Mouse (Mus musculus) splenic B cell, adult 2 months (primary cell): Measurements from ENCODE around the gene Tsc1.

ENCODE experiments used
- DNase-seq: peaks from one replicate; pipeline ENCODE4 v3.0.0-alpha.2; 2011; ENCODE audit warnings: low read depth, low spot score
- H3K27me3 ChIP-seq: 2 replicates; pipeline ENCODE4 v1.6.1; 2012; ENCODE audit warnings: mild to moderate bottlenecking, low read length, moderate library complexity, mixed read lengths; ENCODE audit not compliant: control insufficient read depth, poor library complexity, insufficient read depth, severe bottlenecking
- H3K36me3 ChIP-seq: 2 replicates; pipeline ENCODE4 v1.6.1; 2012; ENCODE audit warnings: mild to moderate bottlenecking, low read length, moderate library complexity, mixed read lengths; ENCODE audit not compliant: control insufficient read depth, poor library complexity, insufficient read depth, severe bottlenecking

The Tsc1 gene

GRCm38 (mm10) chr2:28640461-28641424, at the start of gene Tsc1:
TSS of gene Tsc1 (plus strand) at chr2:28641228.
- Histone ChIP-seq H3K27me3 (no peaks in the 10 kb centered on the region), H3K36me3 (no peaks in the 10 kb centered on the region)
- peak; percentile 98 for DNase-seq

- H3K27me3 ChIP-seq, result no peaks in the 10 kb centered on the region
- no peaks in the 10 kb centered on the region for H3K36me3 ChIP-seq
- DNase-seq, result no peak
These were observed 49.5 kb upstream of the Tsc1 start for GRCm38 (mm10) chr2:28591479-28591878.

- peak; percentile 86 for DNase-seq
- H3K27me3 ChIP-seq, result no peaks in the 10 kb centered on the region
- H3K36me3 ChIP-seq, result no peaks in the 10 kb centered on the region
These were observed 48.2 kb upstream of the Tsc1 start for GRCm38 (mm10) chr2:28592809-28593208.

- no peak for DNase-seq
These were observed 45.0 kb upstream of the Tsc1 start for GRCm38 (mm10) chr2:28596021-28596420.

GRCm38 (mm10) chr2:28596998-28597397, 44.0 kb upstream of the Tsc1 start:
- Histone ChIP-seq H3K27me3 (no peaks in the 10 kb centered on the region), H3K36me3 (no peaks in the 10 kb centered on the region)
- DNase-seq, result peak; percentile 24

More at GRCm38 (mm10) chr2:28596021-28596420, 45.0 kb upstream of the Tsc1 start:
- Histone ChIP-seq H3K27me3 (no peaks in the 10 kb centered on the region), H3K36me3 (no peaks in the 10 kb centered on the region)

GRCm38 (mm10) chr2:28597733-28598547, 43.1 kb upstream of the Tsc1 start:
- Histone ChIP-seq H3K27me3 (no peaks in the 10 kb centered on the region), H3K36me3 (no peaks in the 10 kb centered on the region)
- DNase-seq, result no peak

- Histone ChIP-seq H3K27me3 (no peaks in the 10 kb centered on the region), H3K36me3 (no peaks in the 10 kb centered on the region)
- no peak for DNase-seq
These were observed 42.1 kb upstream of the Tsc1 start for GRCm38 (mm10) chr2:28598692-28599568.

GRCm38 (mm10) chr2:28599569-28599900, 41.5 kb upstream of the Tsc1 start:
- no peaks in the 10 kb centered on the region for H3K36me3 ChIP-seq
- DNase-seq, result no peak
- no peaks in the 10 kb centered on the region for H3K27me3 ChIP-seq

- no peak for DNase-seq
- H3K36me3 ChIP-seq, result no peaks in the 10 kb centered on the region
- no peaks in the 10 kb centered on the region for H3K27me3 ChIP-seq
These were observed 39.1 kb upstream of the Tsc1 start for GRCm38 (mm10) chr2:28601720-28602590.

- DNase-seq, result no peak
- no peaks in the 10 kb centered on the region for H3K36me3 ChIP-seq
- no peaks in the 10 kb centered on the region for H3K27me3 ChIP-seq
These were observed 37.5 kb upstream of the Tsc1 start for GRCm38 (mm10) chr2:28603542-28603941.

- H3K36me3 ChIP-seq, result no peaks in the 10 kb centered on the region
- no peaks in the 10 kb centered on the region for H3K27me3 ChIP-seq
- DNase-seq, result peak; percentile 41
These were observed 35.1 kb upstream of the Tsc1 start for GRCm38 (mm10) chr2:28605789-28606541.

- Histone ChIP-seq H3K27me3 (no peaks in the 10 kb centered on the region), H3K36me3 (no peaks in the 10 kb centered on the region)
- peak; percentile 50 for DNase-seq
These were observed 34.3 kb upstream of the Tsc1 start for GRCm38 (mm10) chr2:28606601-28607340.
